Mouse (Mus musculus) adrenal gland, adult 8-10 months (tissue): ENCODE measurements at regions not wholly inside any gene's neighbourhood (a gene's known extent, or its start where the extent isn't known, plus 50 kb on each side); places are given as distances from the start of the nearest gene placed in this dataset.

Experiments used
- DNase-seq: peaks from one replicate; pipeline ENCODE4 v3.0.0; 2022

DNA sequence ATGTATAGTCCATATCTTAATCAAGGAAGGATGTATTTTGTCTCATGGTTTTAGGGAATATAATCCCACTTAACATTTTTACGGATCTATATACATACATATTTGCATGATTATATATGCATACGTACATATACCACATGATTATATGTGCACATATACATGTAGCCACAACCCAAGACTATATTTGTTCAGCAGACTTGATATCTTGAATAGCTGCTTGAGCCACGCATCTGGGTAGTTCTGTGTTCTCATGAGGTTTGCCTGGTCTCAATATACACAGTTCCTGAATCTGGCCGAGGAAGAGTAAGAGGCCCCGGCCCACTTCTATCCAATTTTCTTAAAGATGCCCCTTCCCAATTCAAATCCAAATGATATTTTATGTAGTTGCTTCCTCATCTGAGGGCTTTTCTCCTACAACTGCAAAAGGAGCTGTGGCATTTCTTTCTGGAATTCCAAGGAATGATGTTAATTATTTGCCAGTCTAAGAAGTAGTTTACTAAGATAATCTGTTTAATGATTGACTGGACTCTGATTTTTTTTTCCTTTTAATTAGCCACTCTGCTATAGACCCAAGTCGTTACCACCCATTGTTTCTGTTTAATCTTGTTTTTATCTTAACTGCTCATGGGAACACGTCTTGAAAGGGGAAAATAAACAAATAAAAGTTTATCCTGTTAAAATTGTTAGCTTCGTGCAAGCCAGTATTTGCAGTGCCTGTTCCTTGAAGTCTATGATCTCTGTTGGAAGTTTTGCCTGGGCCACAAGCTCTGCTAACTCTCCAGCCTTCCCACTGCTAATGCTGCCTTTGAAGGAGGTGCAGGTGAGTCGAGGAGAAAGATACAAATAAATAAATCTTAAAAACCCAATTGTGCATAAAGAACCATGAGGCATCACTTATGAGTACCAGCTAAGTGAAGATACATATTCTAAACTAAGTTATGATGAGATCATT, 112.9 kb upstream of the Kitl start:
- no peak for DNase-seq

DNA sequence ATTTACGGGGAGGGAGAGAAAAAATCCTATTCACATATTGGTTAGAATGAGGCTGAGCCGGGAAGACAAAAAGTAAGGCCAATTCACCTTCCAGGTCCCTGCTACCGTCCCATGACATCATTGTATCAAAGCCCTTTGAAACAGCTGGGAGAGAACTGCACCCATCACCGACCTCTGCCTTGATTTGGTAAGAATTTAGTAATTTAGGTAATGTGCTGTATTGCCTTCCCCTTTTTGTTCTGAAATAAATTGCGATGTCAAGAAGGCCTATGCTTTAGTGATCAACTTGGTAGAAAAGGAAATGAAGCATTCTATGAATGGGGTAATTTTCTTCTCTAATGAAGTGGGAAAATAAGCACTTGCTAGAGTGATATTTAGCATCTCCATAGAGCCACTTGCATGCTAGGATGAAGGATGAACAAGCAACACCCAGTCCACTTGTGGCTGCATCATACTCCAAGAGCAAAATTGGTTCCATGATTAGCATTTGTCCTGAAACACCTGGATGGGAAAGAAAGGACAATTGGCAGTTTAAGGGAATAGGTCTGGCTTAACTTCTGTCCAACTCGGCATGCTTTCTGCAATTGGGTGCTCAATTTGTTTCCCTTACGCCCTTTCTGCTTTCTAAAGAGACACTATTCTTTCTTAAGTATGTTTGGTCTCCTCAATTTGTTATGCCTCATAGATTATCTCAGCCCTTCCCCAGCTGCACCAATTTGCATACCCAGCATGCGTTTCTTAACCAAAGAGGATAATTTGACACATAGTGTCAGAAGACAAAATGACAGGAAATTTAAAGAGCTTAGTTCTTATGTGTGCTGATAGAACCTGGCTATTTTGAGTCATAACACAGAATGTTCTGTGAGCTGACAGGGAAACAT, 114.2 kb upstream of the Kitl start:
- no peak for DNase-seq

DNA sequence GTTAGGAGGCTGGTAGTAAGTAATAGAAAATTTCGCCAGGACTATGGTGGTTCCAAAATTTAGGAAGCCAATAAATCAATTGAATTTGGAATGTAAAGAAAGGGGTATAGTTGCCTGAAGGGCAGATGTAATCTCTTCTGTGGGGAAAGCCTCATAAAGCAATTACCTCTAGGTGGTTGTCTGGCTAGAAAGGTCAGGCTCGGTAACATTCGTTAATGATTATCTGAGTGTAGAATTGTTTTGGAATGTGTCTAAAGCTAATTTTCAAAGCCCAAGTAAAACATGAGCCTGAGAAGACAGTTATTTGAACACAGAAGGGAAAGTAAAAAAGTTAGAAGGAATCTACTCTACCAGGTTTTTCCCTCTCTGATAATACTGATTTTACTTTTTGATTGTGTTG, 121.4 kb upstream of the Kitl start:
- DNase-seq: no peak

DNA sequence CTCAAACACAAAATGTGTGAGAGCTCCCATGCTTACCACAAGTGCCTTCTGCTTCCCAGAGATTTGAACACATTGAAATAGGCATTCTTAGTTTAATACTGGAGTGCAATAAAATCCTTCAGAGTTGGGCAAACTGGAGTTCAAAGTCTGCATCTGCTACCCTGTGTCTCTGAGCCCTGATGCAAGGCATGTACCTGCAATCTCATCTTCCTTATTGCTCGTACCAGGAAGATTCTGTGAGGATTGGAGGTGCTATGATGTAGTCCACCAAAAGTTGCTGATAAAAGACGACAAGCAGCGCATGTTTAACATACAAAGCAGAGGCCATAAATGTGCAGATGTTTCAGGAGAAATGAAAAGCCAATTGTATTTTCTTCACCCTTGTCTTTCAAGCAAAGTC, 123.5 kb upstream of the Kitl start:
- DNase-seq: no peak

DNA sequence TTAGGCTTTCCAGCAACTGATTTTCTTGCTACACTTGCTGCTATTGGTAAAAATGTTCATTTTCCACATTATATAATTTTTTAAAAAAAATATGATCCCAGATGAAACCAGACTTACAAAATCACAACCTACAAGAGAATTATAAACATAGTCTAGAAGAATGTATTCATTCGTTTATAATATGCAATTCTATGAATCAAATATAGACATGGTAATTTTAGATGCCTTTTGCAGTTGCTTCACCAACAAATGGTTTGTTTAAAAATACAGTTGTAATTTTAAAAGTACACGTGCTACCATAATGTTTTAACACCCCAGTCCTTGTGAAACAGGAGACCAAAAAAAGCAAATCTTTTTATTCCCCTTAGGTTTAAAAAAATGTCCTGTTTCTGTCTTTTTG, 122.4 kb upstream of the Csl start:
- DNase-seq: no peak

DNA sequence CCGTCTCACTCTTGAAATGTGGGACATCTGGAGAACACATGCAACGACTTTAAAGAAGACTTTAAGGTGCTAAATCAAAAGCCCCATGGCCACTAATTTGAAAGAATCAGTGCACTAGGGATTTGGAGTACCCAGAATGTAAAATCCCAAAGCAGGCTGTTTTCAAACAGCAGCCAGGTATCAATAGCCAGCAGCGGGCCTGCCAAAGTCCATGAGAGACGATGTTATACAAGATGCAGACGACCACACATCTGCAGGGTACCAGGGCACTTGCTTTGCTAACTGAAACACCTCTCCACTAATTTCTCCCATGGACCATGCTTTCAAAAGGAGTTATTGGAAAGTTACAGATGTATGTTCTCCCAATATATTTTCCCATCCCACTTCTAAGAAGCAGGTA, 119.9 kb upstream of the Csl start:
- DNase-seq: no peak

DNA sequence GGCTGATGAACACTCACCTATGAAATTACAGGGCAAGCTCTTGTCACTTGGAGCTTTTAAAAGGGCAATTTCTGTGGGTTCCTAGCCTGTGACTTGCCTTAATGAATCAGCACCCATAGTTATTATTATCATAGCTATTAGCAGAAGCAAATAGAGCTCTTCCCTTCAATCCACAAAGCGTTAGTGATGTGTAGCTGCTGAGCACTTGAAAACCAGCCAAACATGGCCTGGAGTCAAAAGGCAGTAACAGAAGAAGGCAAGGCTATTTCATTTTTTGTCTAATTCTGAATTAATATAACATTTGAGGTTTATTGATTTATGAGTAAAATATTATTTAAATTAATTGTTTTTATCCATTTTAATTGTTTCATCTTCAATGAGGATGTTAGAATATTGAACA, 105.3 kb upstream of the Csl start:
- no peak for DNase-seq

DNA sequence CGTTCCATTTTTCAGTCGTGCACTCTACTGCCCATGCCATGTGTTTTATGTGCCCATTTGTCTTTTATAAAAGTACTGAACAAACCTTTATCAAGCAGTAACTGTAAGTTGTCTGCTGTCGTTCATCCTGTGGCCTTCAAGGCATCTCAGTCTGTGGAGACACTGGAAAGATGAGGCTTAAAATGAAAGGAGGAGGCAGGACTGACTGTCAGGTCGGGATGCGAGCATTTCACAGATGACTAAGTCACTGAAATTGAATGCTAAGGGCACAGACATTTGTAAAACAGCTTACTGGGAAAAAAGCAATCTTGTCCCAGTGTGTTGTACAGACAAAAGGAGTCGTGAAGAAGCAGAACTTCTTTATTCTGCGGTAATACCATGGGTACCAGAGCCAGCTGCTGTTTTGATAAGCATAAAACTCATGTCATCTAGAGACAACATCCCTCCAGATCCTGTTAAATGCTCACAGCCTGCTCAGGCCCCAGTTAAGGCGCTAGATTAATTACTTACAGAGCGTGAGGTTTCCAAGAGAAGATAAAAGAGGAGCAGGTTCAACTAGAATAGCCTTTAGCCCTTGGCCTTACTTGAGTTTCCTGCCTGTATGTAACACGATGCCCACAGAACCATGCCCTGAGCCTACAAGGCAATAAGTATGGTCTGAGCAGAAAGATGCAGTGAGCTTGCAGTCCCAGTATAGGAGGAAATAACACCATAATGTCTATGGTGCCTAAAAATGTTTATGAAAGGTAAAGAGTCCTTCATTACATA, 101.0 kb upstream of the Csl start:
- DNase-seq: no peak

DNA sequence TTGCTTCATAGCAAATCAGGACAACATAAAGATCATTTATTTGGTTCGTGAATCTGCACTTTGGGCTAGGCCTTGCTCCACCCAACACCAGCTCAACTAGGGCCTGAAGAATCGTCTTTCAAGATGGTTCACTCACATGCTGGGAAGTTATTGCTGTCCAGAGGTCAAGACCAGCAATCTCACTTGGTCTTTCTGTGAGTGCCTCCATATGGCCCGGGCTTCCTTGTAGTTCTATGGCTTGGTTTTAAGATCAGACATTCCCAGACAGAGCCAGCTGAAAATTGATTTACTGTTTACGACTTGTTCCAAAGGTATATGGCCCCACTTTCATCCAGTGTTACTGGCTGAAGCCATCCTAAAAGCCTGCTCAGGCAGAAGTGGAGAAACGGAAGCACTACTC, 84.7 kb upstream of the Csl start:
- no peak for DNase-seq

DNA sequence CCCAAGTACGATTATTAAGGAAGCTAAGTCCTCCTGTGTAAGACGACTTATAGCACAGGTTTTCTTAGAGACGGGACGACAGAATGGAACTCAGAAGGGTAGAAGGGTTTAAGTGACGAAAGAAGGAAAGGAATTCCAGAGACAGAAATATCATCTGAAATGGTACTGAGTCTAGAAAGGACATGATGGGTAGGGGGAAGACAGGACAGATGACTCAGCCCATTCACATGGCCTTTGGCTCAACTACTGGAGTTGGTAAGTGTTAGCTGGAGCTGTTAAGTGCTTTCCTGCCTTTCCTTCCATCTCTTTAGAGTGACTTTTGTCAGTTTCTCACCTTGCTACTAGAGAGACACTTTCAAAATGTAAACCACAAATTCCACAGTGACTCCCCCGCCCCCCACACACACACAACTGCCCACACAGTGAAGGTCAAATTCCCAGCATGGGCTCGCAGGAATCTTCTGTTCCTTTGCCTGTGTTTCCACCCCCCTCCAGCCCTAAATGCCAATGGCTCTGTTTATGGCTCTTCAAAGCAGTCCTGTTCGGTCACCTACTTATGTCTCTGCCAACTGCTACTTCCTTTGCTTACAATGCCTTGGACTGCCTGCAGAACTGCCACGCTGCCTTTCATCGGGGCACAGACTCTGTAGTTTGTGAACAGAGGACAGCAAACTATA, 81.8 kb upstream of the Csl start:
- DNase-seq: peak; percentile 17

DNA sequence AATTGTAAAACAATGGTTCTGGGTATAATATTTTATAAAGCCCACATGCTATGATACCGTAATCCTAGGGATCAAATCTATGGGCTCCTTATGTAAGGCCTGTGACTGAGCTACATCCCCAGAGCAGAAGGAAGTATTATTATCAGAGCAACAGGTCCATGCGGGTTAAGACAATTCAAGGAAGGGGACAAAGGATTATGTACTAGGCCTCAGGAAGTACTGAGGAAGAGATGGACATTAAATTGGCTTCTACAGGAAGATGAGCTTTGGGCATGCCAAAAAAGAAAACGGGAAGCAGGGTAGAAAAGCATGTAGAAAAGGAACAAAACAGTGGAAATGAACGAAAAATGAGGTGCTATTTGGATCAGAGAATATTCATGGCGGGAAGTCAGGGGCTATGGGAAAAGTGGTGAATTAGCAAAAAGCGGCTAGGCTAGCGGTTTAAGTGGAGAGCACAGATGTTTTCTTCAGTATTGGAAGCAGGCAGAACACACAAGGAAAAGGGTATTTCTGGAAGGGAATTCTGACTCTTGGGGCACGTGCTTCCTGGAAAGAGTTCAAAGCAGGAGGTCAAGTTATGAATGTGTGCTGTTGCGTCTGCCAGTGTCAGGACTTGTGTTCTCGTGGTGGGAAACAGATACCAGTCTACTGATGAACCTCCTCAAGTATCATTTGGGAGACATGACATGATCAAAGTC, 80.9 kb upstream of the Csl start:
- DNase-seq: no peak

DNA sequence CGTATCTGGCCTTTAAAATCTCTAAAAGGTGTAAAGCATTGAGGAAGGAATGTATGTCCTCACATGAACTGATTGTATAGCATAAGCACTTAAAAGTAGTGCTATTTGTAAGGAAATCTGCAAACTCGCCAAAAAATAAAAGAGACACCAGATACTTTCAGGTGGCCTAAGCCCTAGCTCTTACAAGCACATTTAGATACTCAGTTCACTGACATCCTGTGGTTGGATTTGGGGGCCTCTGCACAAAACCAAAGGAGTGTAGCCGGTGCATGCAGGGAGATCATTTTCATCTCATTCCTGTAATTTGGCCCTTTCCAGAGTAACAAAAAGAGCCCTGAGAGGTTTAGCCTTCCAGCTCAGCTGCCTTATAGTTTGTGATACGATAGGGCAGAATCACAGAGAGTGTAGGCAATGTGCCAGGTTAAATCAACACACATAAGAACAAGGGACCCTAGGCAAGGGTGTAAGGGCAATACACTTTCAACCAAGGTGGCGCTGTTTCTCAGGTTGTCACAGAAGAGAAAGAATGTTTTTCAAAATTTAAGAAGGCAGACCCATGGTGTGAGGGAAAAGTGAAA, 77.5 kb upstream of the Csl start:
- DNase-seq: no peak

DNA sequence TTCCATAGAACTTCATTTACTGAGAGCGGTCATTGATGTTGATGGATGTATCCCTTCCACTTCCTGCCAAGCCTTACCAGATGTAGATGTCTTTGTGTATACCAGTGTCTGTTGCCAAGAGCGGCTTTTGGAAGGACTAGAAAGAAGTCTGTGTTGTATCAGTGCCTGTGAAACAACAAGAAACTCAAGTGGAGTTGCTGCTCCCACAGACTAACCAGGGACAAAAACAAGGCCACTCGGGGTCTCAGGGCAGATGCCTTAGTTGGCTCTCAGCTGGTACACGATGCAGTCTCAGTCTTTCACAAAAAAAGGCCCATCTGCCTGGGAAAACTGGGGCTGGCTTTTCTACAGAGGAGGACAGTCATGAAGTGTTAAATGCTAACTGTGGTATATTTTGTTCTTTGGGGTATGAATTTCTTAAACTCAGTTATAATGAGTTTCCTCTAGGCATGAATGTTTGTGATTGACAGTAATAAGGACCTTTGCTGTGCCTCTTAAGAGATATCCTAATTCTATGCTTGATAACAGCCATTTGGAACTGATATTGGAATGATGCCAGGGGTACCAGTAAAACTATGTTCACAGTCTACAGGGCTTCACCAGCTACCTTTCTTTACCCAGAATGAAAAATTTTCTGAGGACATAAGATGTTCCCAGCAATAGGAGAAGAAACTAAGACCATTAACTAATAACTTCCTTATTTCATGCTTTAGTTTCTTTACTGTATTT, 75.6 kb upstream of the Csl start:
- DNase-seq: no peak

DNA sequence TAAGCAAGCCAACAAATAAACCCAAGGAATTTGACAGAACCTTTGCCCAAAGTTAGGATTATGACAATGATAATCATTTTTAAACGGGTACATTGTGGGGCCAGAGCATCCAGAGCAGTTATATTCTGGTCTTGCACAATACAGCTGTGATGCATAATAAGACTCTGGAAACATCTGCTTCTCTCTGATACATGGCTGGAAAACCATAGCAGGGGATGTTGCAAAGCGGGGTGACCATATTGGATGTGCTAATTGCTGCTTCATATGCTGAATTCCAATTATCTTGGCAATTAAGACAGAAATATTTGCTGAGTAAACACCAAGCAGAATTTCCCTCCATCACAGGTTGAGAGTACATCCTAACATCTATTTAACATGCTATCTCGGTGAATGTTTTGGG, 70.5 kb upstream of the Csl start:
- no peak for DNase-seq

DNA sequence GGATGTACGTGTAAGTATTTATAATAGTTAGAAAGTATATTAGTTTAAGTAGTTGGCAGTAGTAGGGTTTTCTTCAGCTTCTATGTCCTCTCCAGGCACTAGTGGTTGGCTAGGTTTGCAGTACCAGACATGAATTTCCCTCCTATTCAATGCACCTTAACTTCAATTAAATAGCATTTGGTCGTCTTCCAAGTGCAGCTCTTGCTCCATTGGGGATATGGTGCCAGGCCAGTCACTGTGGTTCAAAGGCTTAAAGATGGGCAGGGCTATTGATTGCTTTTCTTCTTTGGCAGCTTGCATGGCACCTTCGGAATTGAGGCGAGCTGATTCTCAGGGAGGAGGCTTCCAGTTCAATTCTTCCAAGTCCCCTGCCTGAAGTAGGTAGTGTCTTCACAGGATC, 68.0 kb upstream of the Csl start:
- no peak for DNase-seq

DNA sequence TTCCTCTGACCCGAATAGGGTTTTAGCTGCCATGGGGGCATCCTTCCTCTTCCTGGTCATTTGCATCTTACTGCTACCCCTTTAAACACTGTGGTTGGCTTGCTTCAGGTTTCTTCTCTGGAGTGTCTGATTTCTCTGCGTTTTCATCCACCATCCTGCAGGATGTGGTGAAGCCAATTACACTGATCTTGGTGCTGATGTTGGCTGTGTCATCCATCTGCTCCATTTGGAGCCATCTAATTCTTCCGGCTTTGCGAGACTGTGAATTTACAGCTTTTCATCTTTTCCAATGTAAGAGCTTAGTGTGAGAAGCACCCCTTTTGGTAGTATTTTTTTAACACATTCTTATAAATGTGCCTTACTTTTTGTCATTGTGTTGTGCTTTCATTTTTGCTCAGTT, 66.4 kb upstream of the Csl start:
- no peak for DNase-seq

DNA sequence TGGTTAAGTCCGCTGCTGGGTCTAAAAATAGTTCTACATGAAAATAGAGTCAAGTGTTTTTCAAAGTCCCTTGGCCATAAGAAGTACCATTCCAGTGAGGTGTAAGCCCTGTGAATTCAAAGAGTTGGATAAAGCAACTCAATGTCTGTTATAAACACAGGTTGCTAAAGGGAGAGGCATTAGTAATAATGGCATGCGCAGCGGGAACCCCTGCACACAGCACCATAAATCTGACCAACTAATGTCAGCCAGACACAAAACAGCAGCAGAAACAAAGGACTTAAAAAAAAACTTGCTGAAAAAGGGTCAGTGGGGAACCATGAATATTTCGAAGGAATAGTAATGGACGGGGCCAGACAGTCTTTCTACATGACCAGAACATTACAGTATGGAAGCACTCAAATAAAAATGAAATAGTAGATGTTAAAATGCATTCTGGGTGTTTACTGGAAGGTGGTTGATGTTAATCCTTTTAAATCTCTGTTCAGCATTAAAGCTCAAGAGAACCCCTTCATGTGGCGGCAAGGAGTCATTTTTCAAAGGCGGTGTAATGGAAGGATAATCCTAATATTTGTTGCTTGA, 52.7 kb upstream of the Csl start:
- no peak for DNase-seq

DNA sequence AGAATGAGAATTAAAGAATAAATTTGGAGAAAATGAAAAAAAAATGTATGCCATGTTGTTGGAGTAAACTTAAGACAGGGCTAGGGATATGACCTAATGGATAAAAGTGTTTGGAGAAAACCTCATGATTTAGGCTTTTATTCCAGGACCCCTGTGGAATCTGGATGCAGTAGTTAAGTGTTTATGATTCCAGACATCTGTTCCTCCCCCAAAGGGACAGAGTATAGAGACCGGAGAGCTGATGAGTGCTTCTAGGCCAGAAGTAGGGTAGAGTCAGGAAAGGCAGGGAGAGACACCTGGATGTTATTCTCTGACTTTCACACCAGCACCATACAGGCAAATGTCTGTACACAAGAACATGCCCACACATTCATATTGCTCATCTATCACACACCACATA, 52.0 kb upstream of the Csl start:
- no peak for DNase-seq
